In the genomic region with DNA sequence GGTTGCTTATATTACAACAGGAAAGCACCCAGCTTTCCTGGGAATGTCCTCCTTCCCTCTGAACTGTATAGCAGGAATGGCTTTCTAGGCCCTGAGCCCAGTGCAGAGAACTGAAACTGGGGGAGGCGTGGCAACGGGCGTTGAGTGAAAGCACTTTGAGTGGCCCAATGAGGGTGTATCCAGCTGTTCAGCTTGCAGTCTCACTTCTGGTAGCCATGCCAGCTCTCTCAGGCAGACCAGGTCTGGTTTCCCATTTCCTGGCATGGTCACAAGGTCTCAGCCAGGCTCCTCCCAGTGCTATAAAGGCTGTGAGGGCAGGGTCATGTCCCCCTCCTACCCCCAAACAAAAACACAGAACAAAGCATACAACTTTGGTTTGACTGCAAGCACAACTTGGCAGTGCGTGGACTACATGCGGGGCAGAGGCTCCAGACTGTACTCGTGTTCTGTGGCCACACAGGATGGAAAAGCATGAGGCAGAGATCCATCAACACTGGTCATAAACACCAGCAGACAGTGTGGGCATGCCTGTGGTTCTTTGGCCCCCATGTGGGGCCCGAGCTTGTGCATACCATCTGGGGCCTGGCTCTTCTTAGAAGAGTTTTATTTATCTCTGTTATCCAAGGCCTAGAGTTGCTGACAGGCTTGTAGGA, we compare ENCODE assay signal across 9 mouse cellular contexts.
DNase-seq lines count a peak whose midpoint lies in the region; ATAC-seq and TF ChIP-seq lines count a peak whose summit lies in the region.
"Had no signal": no experiment of that assay in that cellular context is flagged by ENCODE, and none has a peak within 500 bp of the region (broad histone marks: within the 10 kb centered on the region; RNA-seq: fewer than 3 reads in every experiment).

No protein-coding gene starts in this region.

- H3K36me3 ChIP-seq in neural tube, embryonic 14.5 days (ENCODE audit: control insufficient read depth, insufficient read depth, low read length), result no peaks in the 10 kb centered on the region
- no peaks in the 10 kb centered on the region for H3K36me3 ChIP-seq in neural tube, embryonic 15.5 days
- H3K36me3 ChIP-seq in embryonic facial prominence, embryonic 14.5 days (ENCODE audit: control insufficient read depth, insufficient read depth, low read length), result no peaks in the 10 kb centered on the region
- no peaks in the 10 kb centered on the region for H3K36me3 ChIP-seq in limb, embryonic 12.5 days
- no peaks in the 10 kb centered on the region for H3K36me3 ChIP-seq in stomach, embryonic 15.5 days

- peaks cover 3% of the 10 kb centered on the region; the same call in 1 of the 2 replicates for H3K4me1 ChIP-seq in neural tube, embryonic 14.5 days (ENCODE audit: control insufficient read depth, insufficient read depth, low read length)
- peaks cover 11% of the 10 kb centered on the region for H3K4me1 ChIP-seq in neural tube, embryonic 15.5 days
- H3K4me1 ChIP-seq in embryonic facial prominence, embryonic 14.5 days (ENCODE audit: control insufficient read depth, insufficient read depth, low read length), result peaks cover 11% of the 10 kb centered on the region; the same call in 1 of the 2 replicates
- H3K4me1 ChIP-seq in limb, embryonic 12.5 days (replicated peaks), result peaks cover 27% of the 10 kb centered on the region
- H3K4me1 ChIP-seq in stomach, embryonic 15.5 days, result peaks cover 9% of the 10 kb centered on the region; the same call in 1 of the 2 replicates

- 0 out of 2 replicates have a peak, but pooled peaks have one; percentile 28 for ATAC-seq in neural tube, embryonic 14.5 days (ENCODE audit: low read depth)
- no peak for ATAC-seq in neural tube, embryonic 15.5 days (ENCODE audit: low FRiP score)
- ATAC-seq in embryonic facial prominence, embryonic 14.5 days (ENCODE audit: low read depth), result peak; percentile 76
- ATAC-seq in limb, embryonic 12.5 days (ENCODE audit: insufficient number of reproducible peaks, insufficient read depth, low FRiP score, low TSS enrichment, low read depth), result peak; percentile 44; the same call in 1 of the 2 replicates
- ATAC-seq in stomach, embryonic 15.5 days (ENCODE audit: insufficient read depth, low FRiP score, low read depth), result no peak; the same call in 1 of the 2 replicates
- no peak for ATAC-seq in frontal cortex, adult (ENCODE audit: low TSS enrichment)

- TF ChIP-seq CTCF in layer of hippocampus, adult 2 months (conservative IDR thresholded peaks at IDR 0.05), result no peak

- no peaks in the 10 kb centered on the region for H3K27me3 ChIP-seq in neural tube, embryonic 14.5 days (ENCODE audit: control insufficient read depth, insufficient read depth, low read length)
- no peaks in the 10 kb centered on the region for H3K27me3 ChIP-seq in neural tube, embryonic 15.5 days (replicated peaks)
- no peaks in the 10 kb centered on the region for H3K27me3 ChIP-seq in embryonic facial prominence, embryonic 14.5 days (replicated peaks; ENCODE audit: control insufficient read depth, insufficient read depth, low read length)
- H3K27me3 ChIP-seq in limb, embryonic 12.5 days, result no peaks in the 10 kb centered on the region
- H3K27me3 ChIP-seq in stomach, embryonic 15.5 days (replicated peaks), result no peaks in the 10 kb centered on the region

- H3K9me3 ChIP-seq in neural tube, embryonic 14.5 days (ENCODE audit: control insufficient read depth, low read length), result no peaks in the 10 kb centered on the region
- no peaks in the 10 kb centered on the region for H3K9me3 ChIP-seq in neural tube, embryonic 15.5 days (replicated peaks)
- H3K9me3 ChIP-seq in embryonic facial prominence, embryonic 14.5 days (ENCODE audit: control insufficient read depth, low read length), result no peaks in the 10 kb centered on the region
- no peaks in the 10 kb centered on the region for H3K9me3 ChIP-seq in limb, embryonic 12.5 days
- no peaks in the 10 kb centered on the region for H3K9me3 ChIP-seq in stomach, embryonic 15.5 days

- H3K27ac ChIP-seq in neural tube, embryonic 14.5 days (ENCODE audit: low read depth, low read length), result no peak overlapping the region
- no peak overlapping the region for H3K27ac ChIP-seq in neural tube, embryonic 15.5 days (replicated peaks)
- peak overlapping the region; percentile 35 for H3K27ac ChIP-seq in embryonic facial prominence, embryonic 14.5 days (replicated peaks; ENCODE audit: low read depth, low read length)
- peak overlapping the region; percentile 62; the same call in 1 of the 2 replicates for H3K27ac ChIP-seq in limb, embryonic 12.5 days
- H3K27ac ChIP-seq in stomach, embryonic 15.5 days, result 0 out of 2 replicates have a peak overlapping the region, but pooled peaks have one; percentile 7
- H3K27ac ChIP-seq in layer of hippocampus, adult 2 months, result no peak overlapping the region

- no peak overlapping the region for H3K9ac ChIP-seq in neural tube, embryonic 14.5 days (replicated peaks; ENCODE audit: low read depth, low read length)
- H3K9ac ChIP-seq in neural tube, embryonic 15.5 days (replicated peaks), result no peak overlapping the region
- H3K9ac ChIP-seq in embryonic facial prominence, embryonic 14.5 days (ENCODE audit: low read depth, low read length), result no peak overlapping the region
- H3K9ac ChIP-seq in limb, embryonic 12.5 days (replicated peaks), result no peak overlapping the region
- H3K9ac ChIP-seq in stomach, embryonic 15.5 days, result no peak overlapping the region

- 75% methylated on average over 7 of the region's 7 CpGs for WGBS in neural tube, embryonic 14.5 days
- 71% methylated on average over 7 of the region's 7 CpGs for WGBS in neural tube, embryonic 15.5 days
- 67% methylated on average over 7 of the region's 7 CpGs for WGBS in embryonic facial prominence, embryonic 14.5 days
- 74% methylated on average over 7 of the region's 7 CpGs for WGBS in limb, embryonic 12.5 days
- WGBS in stomach, embryonic 15.5 days, result 63% methylated on average over 7 of the region's 7 CpGs

- peak; percentile 80 for DNase-seq in embryonic facial prominence, embryonic 14.5 days (ENCODE audit: low spot score)
- DNase-seq in layer of hippocampus, adult 11-12 months (ENCODE audit: low spot score), result no peak
- no peak for DNase-seq in layer of hippocampus, adult 2 months (ENCODE audit: low spot score in 2 of 2)
- DNase-seq: right cerebral cortex, postnatal 14 days had no signal

- no peak overlapping the region for H3K4me3 ChIP-seq in neural tube, embryonic 14.5 days (ENCODE audit: low read depth, low read length)
- no peak overlapping the region for H3K4me3 ChIP-seq in neural tube, embryonic 15.5 days (replicated peaks)
- H3K4me3 ChIP-seq in embryonic facial prominence, embryonic 14.5 days (ENCODE audit: low read depth, low read length), result no peak overlapping the region
- H3K4me3 ChIP-seq in limb, embryonic 12.5 days (replicated peaks), result no peak overlapping the region
- no peak overlapping the region for H3K4me3 ChIP-seq in stomach, embryonic 15.5 days (replicated peaks)
- no peak overlapping the region for H3K4me3 ChIP-seq in layer of hippocampus, adult 2 months

- H3K4me2 ChIP-seq in neural tube, embryonic 14.5 days (ENCODE audit: low read depth, low read length), result no peak overlapping the region
- no peak overlapping the region for H3K4me2 ChIP-seq in neural tube, embryonic 15.5 days
- H3K4me2 ChIP-seq in embryonic facial prominence, embryonic 14.5 days (ENCODE audit: low read depth, low read length), result no peak overlapping the region
- no peak overlapping the region for H3K4me2 ChIP-seq in limb, embryonic 12.5 days
- H3K4me2 ChIP-seq in stomach, embryonic 15.5 days, result no peak overlapping the region

Comparison
In these comparisons a context has a peak if more than half of its experiments do, and no peak if none do; other contexts are left out.
1. ATAC-seq: peak in neural tube, embryonic 14.5 days (single experiment), embryonic facial prominence, embryonic 14.5 days (single experiment) and limb, embryonic 12.5 days (single experiment); none in neural tube, embryonic 15.5 days (single experiment), stomach, embryonic 15.5 days (single experiment) and frontal cortex, adult (single experiment).
2. H3K27ac ChIP-seq: peak in embryonic facial prominence, embryonic 14.5 days (single experiment), limb, embryonic 12.5 days (single experiment) and stomach, embryonic 15.5 days (single experiment); none in neural tube, embryonic 14.5 days (single experiment), neural tube, embryonic 15.5 days (single experiment) and layer of hippocampus, adult 2 months (single experiment).